Comparison of ENCODE assay signal across 14 mouse cellular contexts in the genomic region with DNA sequence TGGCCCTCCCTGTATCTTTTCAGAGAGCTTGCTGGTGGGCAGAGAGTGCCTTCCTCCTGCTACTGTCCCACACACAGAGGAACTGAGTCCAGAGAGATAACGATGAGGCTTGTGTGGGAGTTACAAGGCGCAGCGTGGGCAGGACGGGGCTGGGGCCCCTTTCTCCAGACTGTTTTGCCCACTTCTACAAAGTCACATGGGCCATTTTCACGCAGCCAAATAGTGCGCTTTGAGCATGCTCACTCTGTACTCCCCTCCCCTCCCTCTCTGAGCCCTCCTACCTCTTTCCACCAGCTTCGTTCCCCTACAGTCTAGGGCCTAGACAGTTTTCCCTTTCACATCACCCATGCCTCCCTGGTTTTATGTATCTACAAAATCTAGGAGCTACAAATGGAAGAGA.
DNase-seq lines count a peak whose midpoint lies in the region; ATAC-seq lines count a peak whose summit lies in the region.
"Had no signal": no experiment of that assay in that cellular context is flagged by ENCODE, and none has a peak within 500 bp of the region (broad histone marks: within the 10 kb centered on the region; RNA-seq: fewer than 3 reads in every experiment).

No protein-coding gene starts in this region.

- whole genome bisulfite sequencing in heart, embryonic 13.5 days = 71% methylated on average over 7 of the region's 7 CpGs

- H3K27ac ChIP-seq in heart, embryonic 13.5 days (replicated peaks) = no peak overlapping the region
- H3K27ac ChIP-seq: heart, embryonic 15.5 days had no signal

- no peak overlapping the region for H3K9ac ChIP-seq in heart, embryonic 13.5 days
- H3K9ac ChIP-seq: midbrain, embryonic 13.5 days had no signal

- H3K36me3 ChIP-seq in heart, embryonic 13.5 days = peaks cover under 1% of the 10 kb centered on the region; the same call in 1 of the 2 replicates
- H3K36me3 ChIP-seq in megakaryocyte, embryonic 14.5 days (replicated peaks; ENCODE audit: low read length) = no peaks in the 10 kb centered on the region
- H3K36me3 ChIP-seq: heart, embryonic 15.5 days; hindbrain, embryonic 13.5 days; midbrain, embryonic 13.5 days had no signal

- no peak for ATAC-seq in heart, embryonic 13.5 days (ENCODE audit: extremely low read depth, insufficient number of reproducible peaks, low FRiP score, low TSS enrichment)
- ATAC-seq in megakaryocyte, adult 5-6 weeks (ENCODE audit: poor library complexity, severe bottlenecking) = no peak
- ATAC-seq in megakaryocyte-erythroid progenitor cell, adult 5-6 weeks (replicated peaks; ENCODE audit: low FRiP score, low TSS enrichment, poor library complexity, severe bottlenecking) = 0 out of 2 replicates have a peak, but pooled peaks have one; percentile 36
- no peak for ATAC-seq in monocyte, adult 5-6 weeks (replicated peaks; ENCODE audit: insufficient number of reproducible peaks, low FRiP score, low TSS enrichment, poor library complexity, severe bottlenecking)
- ATAC-seq: intestine, embryonic 16.5 days; Patski had no signal

- no peaks in the 10 kb centered on the region for H3K9me3 ChIP-seq in heart, embryonic 13.5 days
- H3K9me3 ChIP-seq in megakaryocyte, embryonic 14.5 days = no peaks in the 10 kb centered on the region
- H3K9me3 ChIP-seq: forebrain, embryonic 13.5 days; heart, embryonic 15.5 days; hindbrain, embryonic 13.5 days; midbrain, embryonic 13.5 days had no signal

- no peak overlapping the region for H3K4me3 ChIP-seq in heart, embryonic 13.5 days
- peak overlapping the region; percentile 26 for H3K4me3 ChIP-seq in megakaryocyte, embryonic 14.5 days (replicated peaks)
- H3K4me3 ChIP-seq: forebrain, embryonic 13.5 days; heart, embryonic 15.5 days; hindbrain, embryonic 13.5 days; midbrain, embryonic 13.5 days had no signal

- intact Hi-C loops in heart, postnatal 10 days (cut with DNase I) = loop anchor here (5.0 kb wide), 1 partner anchor 73 kb away; no protein-coding TSS in a partner anchor

- no peaks in the 10 kb centered on the region for H3K27me3 ChIP-seq in heart, embryonic 13.5 days (replicated peaks)
- H3K27me3 ChIP-seq in megakaryocyte, embryonic 14.5 days (replicated peaks) = peaks cover 57% of the 10 kb centered on the region
- H3K27me3 ChIP-seq: forebrain, embryonic 13.5 days; heart, embryonic 15.5 days; hindbrain, embryonic 13.5 days; midbrain, embryonic 13.5 days; Patski had no signal

- H3K4me1 ChIP-seq in heart, embryonic 13.5 days = peaks cover 70% of the 10 kb centered on the region
- H3K4me1 ChIP-seq in megakaryocyte, embryonic 14.5 days = peaks cover 50% of the 10 kb centered on the region

- no peak for DNase-seq in heart, postnatal 10 days
- peak; percentile 30 for DNase-seq in c-Kit-positive CD71-positive TER-119-positive erythroid progenitor cells, embryonic 14.5 days (ENCODE audit: low spot score)
- no peak for DNase-seq in spleen, postnatal 36 days (ENCODE audit: low spot score in 2 of 2)

- peak overlapping the region; percentile 24; the same call in 1 of the 2 replicates for H3K4me2 ChIP-seq in heart, embryonic 13.5 days
- H3K4me2 ChIP-seq: forebrain, embryonic 13.5 days; heart, embryonic 15.5 days; hindbrain, embryonic 13.5 days; midbrain, embryonic 13.5 days had no signal
